Comparison of ENCODE assay signal across 21 mouse cellular contexts in the genomic region with DNA sequence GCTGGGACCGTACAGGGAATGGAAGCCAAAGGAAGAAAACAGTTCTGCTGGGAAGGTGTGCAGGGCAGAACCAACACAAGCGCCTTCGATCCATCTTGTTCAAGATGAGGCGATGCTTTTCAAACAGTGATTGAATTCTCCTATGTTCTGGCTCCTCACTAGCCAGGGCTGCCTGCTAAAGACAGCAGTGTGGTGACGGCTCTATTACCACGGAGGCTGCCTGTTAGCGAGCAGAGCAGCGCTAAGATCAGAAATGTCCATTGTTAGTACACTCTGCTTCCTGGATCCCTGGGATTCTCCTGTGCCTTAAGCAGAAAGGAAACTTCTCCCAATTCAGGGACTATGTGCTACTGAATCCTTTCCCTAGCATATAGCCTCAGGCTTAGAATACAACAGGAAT.
DNase-seq lines count a peak whose midpoint lies in the region; ATAC-seq and TF ChIP-seq lines count a peak whose summit lies in the region.
"Had no signal": no experiment of that assay in that cellular context is flagged by ENCODE, and none has a peak within 500 bp of the region (broad histone marks: within the 10 kb centered on the region; RNA-seq: fewer than 3 reads in every experiment).

No protein-coding gene starts in this region.

- DNase-seq in frontal cortex, postnatal 10 days (ENCODE audit: low spot score in 2 of 2), result no peak
- DNase-seq in midbrain, embryonic 11.5 days (ENCODE audit: low spot score, missing footprints), result no peak
- peak; percentile 47 for DNase-seq in brain, embryonic 14.5 days (ENCODE audit: low read depth)
- DNase-seq: adrenal gland, adult 2 months; adrenal gland, postnatal 25 days; cerebellum, adult 11 months; cerebellum, adult 8-10 months; cerebellum, postnatal 14 days; gastrocnemius, postnatal 10 days; heart, adult 18-20 months; heart, postnatal 10 days; heart, postnatal 4 days had no signal

- peaks cover 4% of the 10 kb centered on the region; the same call in 1 of the 2 replicates for H3K4me1 ChIP-seq in midbrain, embryonic 12.5 days
- no peaks in the 10 kb centered on the region for H3K4me1 ChIP-seq in midbrain, embryonic 11.5 days (ENCODE audit: control insufficient read depth, insufficient read depth, low read length)
- H3K4me1 ChIP-seq: embryonic facial prominence, embryonic 13.5 days; forebrain, embryonic 12.5 days; heart, embryonic 10.5 days had no signal

- H3K9ac ChIP-seq in midbrain, embryonic 12.5 days (replicated peaks), result no peak overlapping the region
- no peak overlapping the region for H3K9ac ChIP-seq in midbrain, embryonic 11.5 days (ENCODE audit: low read length)
- H3K9ac ChIP-seq: embryonic facial prominence, embryonic 13.5 days; forebrain, embryonic 12.5 days had no signal

- no peaks in the 10 kb centered on the region for H3K9me3 ChIP-seq in midbrain, embryonic 12.5 days
- H3K9me3 ChIP-seq in midbrain, embryonic 11.5 days (ENCODE audit: control insufficient read depth, low read length), result no peaks in the 10 kb centered on the region
- H3K9me3 ChIP-seq: embryonic facial prominence, embryonic 13.5 days; forebrain, embryonic 12.5 days; heart, embryonic 10.5 days had no signal

- H3K27ac ChIP-seq in midbrain, embryonic 12.5 days (replicated peaks), result no peak overlapping the region
- no peak overlapping the region for H3K27ac ChIP-seq in midbrain, embryonic 11.5 days (ENCODE audit: low read depth, low read length)
- H3K27ac ChIP-seq: embryonic facial prominence, embryonic 13.5 days; forebrain, embryonic 12.5 days; heart, embryonic 10.5 days had no signal

- TF ChIP-seq CTCF in brain, embryonic 14.5 days (IDR thresholded peaks at IDR 0.05; ENCODE audit: borderline replicate concordance, extremely low read depth, insufficient read depth, insufficient read length), result no peak

- no peaks in the 10 kb centered on the region for H3K27me3 ChIP-seq in midbrain, embryonic 12.5 days
- H3K27me3 ChIP-seq in midbrain, embryonic 11.5 days (ENCODE audit: control insufficient read depth, insufficient read depth, low read length), result no peaks in the 10 kb centered on the region
- H3K27me3 ChIP-seq: CH12.LX; embryonic facial prominence, embryonic 13.5 days; forebrain, embryonic 12.5 days; Patski had no signal

- H3K4me3 ChIP-seq in midbrain, embryonic 12.5 days, result no peak overlapping the region
- H3K4me3 ChIP-seq in midbrain, embryonic 11.5 days (ENCODE audit: low read depth, low read length), result no peak overlapping the region
- H3K4me3 ChIP-seq: embryonic facial prominence, embryonic 13.5 days; forebrain, embryonic 12.5 days; heart, embryonic 10.5 days had no signal

- 73% methylated on average over 8 of the region's 8 CpGs for WGBS in midbrain, embryonic 12.5 days
- WGBS in midbrain, embryonic 11.5 days, result 70% methylated on average over 8 of the region's 8 CpGs

- H3K36me3 ChIP-seq in midbrain, embryonic 12.5 days, result no peaks in the 10 kb centered on the region
- H3K36me3 ChIP-seq in midbrain, embryonic 11.5 days (ENCODE audit: control insufficient read depth, insufficient read depth, low read length), result no peaks in the 10 kb centered on the region
- H3K36me3 ChIP-seq: embryonic facial prominence, embryonic 13.5 days; forebrain, embryonic 12.5 days; heart, embryonic 10.5 days had no signal

- ATAC-seq in frontal cortex, adult (ENCODE audit: low TSS enrichment), result 0 out of 2 replicates have a peak, but pooled peaks have one; percentile 28
- ATAC-seq in midbrain, embryonic 12.5 days (ENCODE audit: low FRiP score, low read depth), result peak; percentile 52; the same call in 1 of the 2 replicates
- ATAC-seq in midbrain, embryonic 11.5 days (ENCODE audit: low FRiP score), result no peak
- no peak for ATAC-seq in inflammation-experienced regulatory T-cells, adult 6 months
- ATAC-seq: intestine, postnatal 0 days; Patski had no signal

- TF ChIP-seq POLR2A in brain, embryonic 14.5 days (IDR thresholded peaks at IDR 0.05; ENCODE audit: borderline replicate concordance, extremely low read depth, insufficient read depth, insufficient read length, poor library complexity, severe bottlenecking), result no peak

- no peak overlapping the region for H3K4me2 ChIP-seq in midbrain, embryonic 12.5 days (replicated peaks)
- no peak overlapping the region for H3K4me2 ChIP-seq in midbrain, embryonic 11.5 days
- H3K4me2 ChIP-seq: embryonic facial prominence, embryonic 13.5 days; forebrain, embryonic 12.5 days had no signal

Comparison
In these comparisons a context has a peak if more than half of its experiments do, and no peak if none do; other contexts are left out.
1. ATAC-seq: peak in frontal cortex, adult (single experiment) and midbrain, embryonic 12.5 days (single experiment); none in midbrain, embryonic 11.5 days (single experiment) and inflammation-experienced regulatory T-cells, adult 6 months (single experiment).